Mouse (Mus musculus) heart, postnatal 0 days (tissue): ENCODE data around the gene Erbb4.

ENCODE experiments used
- CTCF ChIP-seq: IDR thresholded peaks from 2 replicates; pipeline ENCODE4 v1.5.1; 2016; ENCODE audit warnings: antibody characterized with exemption, control low read depth, low read depth
- EP300 ChIP-seq: IDR thresholded peaks from 2 replicates; pipeline ENCODE4 v1.6.1; 2016; ENCODE audit warnings: antibody characterized with exemption, low read depth

DNA sequence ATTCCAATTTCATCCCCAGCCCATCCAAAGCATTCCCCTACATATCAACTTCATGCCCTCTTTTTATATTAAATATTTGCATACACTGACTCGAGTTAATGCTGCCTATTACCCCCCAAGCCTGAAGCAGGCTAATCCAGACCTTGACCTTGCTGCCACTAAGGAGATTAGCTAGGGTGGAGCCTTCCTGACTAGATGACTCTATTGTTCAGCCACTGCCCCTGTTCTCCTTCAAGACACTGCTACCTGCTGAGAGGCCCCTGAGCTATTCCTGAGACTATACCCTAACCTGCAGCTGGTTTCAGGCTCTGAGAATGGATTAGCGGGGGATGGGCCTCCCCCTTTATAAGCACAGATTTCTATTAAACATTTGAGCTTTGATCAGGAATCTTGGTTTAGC lies 774.1 kb downstream of the Erbb4 start:
- no peak for TF ChIP-seq EP300
- TF ChIP-seq CTCF: no peak
